Mouse (Mus musculus): ENCODE data around the gene Lmo7.

The Lmo7 gene

DNA sequence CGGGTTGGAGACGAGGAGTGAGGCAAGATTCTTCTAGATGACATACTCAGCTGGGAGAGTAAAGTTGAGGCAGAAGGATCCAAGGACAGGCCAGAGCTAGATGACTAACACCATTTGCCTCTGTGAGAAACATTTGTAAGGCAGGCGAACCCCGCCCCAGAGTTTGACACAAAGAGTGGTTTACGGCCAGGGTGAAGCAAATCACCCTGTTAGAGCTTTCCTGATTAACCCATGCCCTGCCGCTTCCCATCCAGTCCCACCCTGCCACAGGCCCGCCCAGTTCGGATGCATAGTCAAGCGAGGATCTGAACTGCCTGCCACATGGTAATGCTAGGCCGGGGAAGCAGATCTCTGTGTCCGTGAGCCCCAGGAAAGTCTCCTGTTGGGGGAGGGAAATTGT, 51.5 kb downstream of the Lmo7 start:
- no peak for DNase-seq

GRCm38 (mm10) chr14:101781943-101782510, 52.3 kb downstream of the Lmo7 start:
- no peak for DNase-seq

- DNase-seq, result peak; percentile 18
These were observed 54.7 kb downstream of the Lmo7 start for GRCm38 (mm10) chr14:101784315-101784945.

- peak; percentile 92 for DNase-seq
These were observed 58.1 kb downstream of the Lmo7 start for GRCm38 (mm10) chr14:101787903-101788302.

DNA sequence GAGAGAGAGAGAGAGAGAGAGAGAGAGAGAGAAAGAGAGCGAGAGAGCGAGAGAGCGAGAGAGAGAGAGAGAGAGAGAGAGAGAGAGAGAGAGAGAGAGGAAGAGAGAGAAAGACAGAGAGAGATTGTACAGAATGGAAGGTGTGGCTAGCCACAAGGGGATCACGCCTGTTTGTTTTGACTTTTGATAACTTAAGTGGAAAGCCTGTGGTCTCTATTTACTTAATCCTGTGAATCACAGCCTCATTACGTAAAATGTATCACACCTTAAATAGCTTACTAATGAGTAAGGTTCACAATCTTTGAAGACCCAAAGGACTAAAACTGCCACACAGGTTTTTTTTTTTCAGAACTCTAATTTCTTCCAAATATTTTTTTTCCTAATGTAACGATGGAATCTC, 58.7 kb downstream of the Lmo7 start:
- DNase-seq, result no peak

GRCm38 (mm10) chr14:101794553-101795177, 64.9 kb downstream of the Lmo7 start:
- DNase-seq, result peak; percentile 19

DNA sequence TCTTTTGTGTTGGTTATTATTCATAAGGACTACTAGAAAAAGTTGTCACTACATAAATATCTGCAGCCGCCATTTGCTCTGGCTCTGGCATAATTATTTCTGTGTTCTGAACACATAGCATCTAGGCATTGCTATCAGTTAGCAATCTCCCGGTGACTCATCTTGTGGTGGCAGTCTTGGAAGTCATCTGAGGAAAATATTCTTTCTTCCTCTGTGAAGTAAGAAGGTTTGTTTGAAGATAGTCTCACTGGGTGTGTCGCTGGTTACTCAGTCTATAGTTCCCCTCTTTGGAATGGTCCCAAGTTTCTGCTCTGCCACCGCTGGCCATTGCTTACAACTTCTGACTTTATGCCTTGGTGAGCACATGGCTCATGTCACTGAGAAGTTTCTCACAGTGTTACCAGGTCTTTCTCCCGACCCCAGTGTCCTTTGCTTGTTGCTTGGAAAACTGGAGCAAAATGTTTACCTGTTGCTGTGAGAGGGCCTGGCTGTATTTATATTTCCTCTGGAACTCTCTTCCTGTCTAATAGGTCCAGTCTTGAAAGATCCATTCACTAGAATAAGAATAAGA, 68.3 kb downstream of the Lmo7 start:
- peak; percentile 74 for DNase-seq

DNA sequence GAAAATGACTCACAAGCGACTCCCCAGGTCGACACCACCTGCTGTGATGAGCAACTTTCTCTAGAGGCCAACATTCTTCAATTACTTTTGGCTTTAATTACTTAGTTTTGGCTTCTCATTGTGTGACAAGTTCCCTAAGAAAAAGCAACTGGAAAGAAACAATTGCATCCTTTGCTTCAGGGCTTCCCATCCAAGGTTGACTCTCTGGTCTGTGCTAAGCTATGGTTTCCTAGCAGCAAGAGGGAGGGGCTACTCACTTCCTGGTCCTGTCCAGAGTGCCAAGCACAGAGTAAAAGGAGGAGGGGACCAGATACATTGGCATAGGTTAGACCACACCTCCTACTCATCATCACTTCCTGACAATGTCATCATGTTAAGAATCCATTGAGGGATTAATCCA, 69.0 kb downstream of the Lmo7 start:
- DNase-seq, result peak; percentile 54

DNA sequence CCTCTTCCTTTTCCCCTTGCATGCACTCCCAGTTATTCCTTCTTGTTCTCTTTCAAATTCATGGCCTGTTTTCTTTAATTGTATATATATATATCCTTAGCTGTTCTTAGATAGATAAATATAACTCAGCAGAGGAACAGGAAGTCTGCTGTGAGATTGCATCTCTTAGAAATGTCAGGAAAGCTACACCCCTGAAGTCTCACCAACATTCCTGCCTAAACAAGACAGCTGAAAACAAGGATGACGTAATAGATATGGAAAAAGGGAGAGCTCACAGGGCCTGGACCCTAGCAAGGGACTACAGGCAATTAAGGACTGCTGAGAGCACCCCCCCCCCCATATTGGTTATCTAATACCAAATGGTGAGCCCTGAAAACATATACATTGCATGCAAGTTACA, 71.9 kb downstream of the Lmo7 start:
- DNase-seq, result peak; percentile 80

DNA sequence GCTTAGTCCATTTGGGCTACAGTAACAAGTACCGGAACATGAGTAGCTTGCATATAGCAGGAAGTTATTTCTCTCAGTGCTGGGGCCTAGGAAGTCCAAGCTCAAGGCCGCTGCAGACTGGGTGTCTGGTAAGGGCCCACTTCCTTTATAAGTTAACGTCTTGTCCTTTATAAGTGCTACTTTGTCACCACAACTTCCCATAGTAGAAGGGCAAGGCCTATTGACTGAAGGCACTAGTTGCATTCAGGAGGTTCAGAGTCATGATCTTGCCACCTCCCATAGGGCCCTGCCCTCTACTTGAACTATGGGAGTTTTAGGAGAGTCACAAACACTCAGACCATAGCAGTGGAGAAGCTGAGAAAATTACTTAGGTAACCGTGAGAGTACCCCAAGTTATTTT, 74.4 kb downstream of the Lmo7 start:
- peak; percentile 71 for DNase-seq

DNA sequence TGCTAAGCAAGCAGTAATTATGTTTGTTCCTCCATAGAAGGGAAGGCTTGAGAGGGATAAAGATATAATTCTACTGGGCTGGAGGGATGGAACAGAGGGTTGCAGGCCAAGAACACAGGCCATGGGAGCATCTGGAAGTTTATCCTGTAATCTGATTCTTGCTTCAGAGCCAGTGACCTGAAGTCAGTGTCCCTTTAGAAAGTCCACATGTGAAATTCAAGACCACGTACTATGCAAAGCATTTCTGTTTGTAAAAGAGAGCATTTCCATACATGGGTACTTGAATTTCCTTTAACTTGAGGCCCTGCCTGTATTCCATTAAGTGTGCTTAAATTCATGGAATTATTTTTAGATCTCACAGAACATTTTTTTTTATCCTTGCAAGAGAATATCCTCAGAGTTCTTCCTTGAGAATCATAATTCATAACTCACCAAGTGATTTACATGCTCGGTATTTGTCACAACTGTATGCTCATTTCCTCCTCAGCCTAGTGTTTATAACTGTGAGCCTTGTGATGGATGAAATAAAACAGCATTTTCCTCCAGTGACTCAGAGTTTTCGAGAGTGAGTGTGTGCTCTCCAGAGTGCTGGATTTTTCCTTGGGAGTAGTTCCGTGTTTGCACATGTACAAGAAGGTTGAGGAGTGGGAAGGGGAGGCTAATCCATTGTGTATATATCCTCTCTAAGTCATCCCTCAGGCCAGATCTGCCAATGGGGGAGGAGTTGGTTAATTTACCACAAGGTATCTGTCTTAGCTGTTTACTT, 75.0 kb downstream of the Lmo7 start:
- peak; percentile 14 for DNase-seq

- peak; percentile 56 for DNase-seq
These were observed 75.6 kb downstream of the Lmo7 start for GRCm38 (mm10) chr14:101805328-101805697.

- peak; percentile 64 for DNase-seq
These were observed 76.3 kb downstream of the Lmo7 start for GRCm38 (mm10) chr14:101806058-101806457.

DNA sequence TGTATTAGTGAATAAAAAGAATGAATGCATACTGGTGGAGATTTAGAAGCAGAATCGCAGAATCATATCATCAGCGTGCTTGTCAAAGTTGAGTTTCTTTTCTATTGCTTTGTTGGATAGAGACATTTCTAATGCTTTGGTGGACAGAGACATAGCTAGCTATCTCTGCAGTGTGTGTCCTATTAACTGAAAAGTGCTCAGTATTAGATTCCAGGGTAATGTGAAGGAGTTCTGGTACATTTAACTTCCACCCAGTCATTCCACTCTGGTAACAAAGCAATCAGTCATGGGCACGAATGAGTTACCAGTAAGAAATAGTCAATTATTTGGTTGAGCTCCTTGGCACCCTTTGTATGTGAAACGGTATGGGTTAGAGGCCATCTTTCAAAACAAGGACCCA, 76.8 kb downstream of the Lmo7 start:
- DNase-seq, result peak; percentile 19

- DNase-seq, result peak; percentile 75
These were observed 86.7 kb downstream of the Lmo7 start for GRCm38 (mm10) chr14:101816450-101816849.

GRCm38 (mm10) chr14:101822390-101822789, 92.6 kb downstream of the Lmo7 start:
- DNase-seq, result peak; percentile 93

GRCm38 (mm10) chr14:101822871-101823270, 93.1 kb downstream of the Lmo7 start:
- DNase-seq, result peak; percentile 96

- peak; percentile 59 for DNase-seq
These were observed 99.9 kb downstream of the Lmo7 start for GRCm38 (mm10) chr14:101829676-101830075.

DNA sequence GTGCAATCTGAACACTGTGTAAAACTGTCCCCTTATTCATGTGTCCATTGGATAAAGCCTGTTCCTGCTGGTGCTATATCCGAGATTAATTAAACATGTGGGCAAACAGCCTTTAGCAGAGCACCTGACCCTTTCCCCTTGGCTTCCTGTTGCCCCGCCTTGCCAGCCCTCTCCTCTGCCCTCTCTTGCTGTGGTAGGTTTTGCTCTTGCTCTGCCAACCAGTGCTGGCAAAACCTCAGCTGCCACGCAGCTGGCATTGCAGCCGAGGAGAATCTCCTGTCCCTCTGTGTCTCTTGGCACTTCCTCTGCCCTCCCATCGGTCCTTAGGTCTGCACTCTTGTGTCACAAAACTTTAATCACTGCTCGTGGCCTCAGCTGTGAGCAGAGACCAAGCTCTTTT, 100.4 kb downstream of the Lmo7 start:
- peak; percentile 93 for DNase-seq

GRCm38 (mm10) chr14:101834109-101834508, 104.4 kb downstream of the Lmo7 start:
- DNase-seq, result peak; percentile 59

- no peak for DNase-seq
These were observed 106.6 kb downstream of the Lmo7 start for GRCm38 (mm10) chr14:101836401-101836800.

- peak; percentile 81 for DNase-seq
These were observed 107.4 kb downstream of the Lmo7 start for GRCm38 (mm10) chr14:101837176-101837575.

DNA sequence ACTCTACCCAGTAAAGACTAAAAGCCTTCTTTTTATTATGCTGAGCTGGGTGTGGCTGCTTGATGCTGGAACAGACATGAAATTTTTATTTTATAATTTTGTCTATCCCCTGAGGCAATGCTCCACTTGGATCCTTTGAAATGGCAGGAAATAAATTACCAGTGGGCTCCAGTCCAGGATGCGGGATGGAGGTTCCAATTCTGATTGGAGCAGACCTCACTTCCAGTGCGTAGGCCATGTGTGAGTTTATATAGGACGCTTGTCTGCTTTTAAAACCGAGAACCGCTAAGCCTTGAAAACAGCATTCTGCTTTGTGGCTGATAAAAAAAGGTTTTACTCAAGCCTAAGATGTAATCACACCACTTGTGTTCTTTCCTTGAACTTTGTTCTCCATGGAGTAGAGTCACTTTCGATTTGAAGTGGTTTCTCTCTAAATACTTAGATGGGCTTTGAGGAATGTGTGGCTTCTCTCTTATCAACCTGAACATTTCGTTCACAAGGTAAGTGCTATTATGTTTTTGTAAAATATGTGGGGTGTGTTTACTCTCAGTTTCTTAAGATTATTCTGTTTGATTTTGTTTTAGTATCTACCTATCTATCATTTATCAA, 108.6 kb downstream of the Lmo7 start:
- peak; percentile 91 for DNase-seq
